Mouse (Mus musculus) Patski (cell line): ENCODE results near the gene Gm11020. TPM values are rescaled to one million over a fixed set of nuclear protein-coding genes. Genes with fewer than 3 reads are reported as not detected.

Experiments used
- ATAC-seq: fragments of 100-300 bp; one replicate; pipeline ENCODE4 v1.8.0; 2021
- CTCF ChIA-PET: fragments of 350-600 bp; sonication (Branson Sonifier 250); formaldehyde crosslinking; loops from one replicate; lab custom pipeline; 2022; ENCODE audit warnings: inconsistent platforms; lab: Charles Lee
- POLR2A ChIA-PET: fragments of 350-600 bp; sonication (Branson Sonifier 250); formaldehyde crosslinking; loops from one replicate; lab custom pipeline; 2022; ENCODE audit warnings: antibody characterized with exemption, inconsistent platforms; lab: Charles Lee
- DNase-seq: peaks from one replicate; pipeline ENCODE4 v3.0.0-alpha.2; 2011; ENCODE audit warnings: low read depth, low spot score
- H3K27me3 ChIP-seq: fragments of 371-371 bp; one replicate; pipeline ENCODE4 v1.5.1; 2021
- CTCF ChIP-seq: fragments of 100-300 bp; IDR thresholded peaks from one replicate; pipeline ENCODE4 v1.5.1; 2021
- in situ Hi-C: fragments of 300-500 bp; cut with MboI; formaldehyde crosslinking; loops from 3 replicates; pipeline ENCODE4 v1.11.1; 2018; ENCODE audit warnings: low pct_unique_long_range_greater_than_20kb, mixed read lengths
- polyA plus RNA-seq: library from polyadenylated mRNA; unstranded; gene quantifications from one replicate; pipeline ENCODE4 v1.2.3, GENCODE M21; 2021

The Gm11020 gene
- polyA plus RNA-seq, 1 experiment from 2014 or later, result not detected

- in situ Hi-C loops, result no loop called here
- TF ChIP-seq CTCF, result no peak
- DNase-seq, result no peak
- no peaks in the 10 kb centered on the region for H3K27me3 ChIP-seq
- POLR2A ChIA-PET, result no interaction called here
- CTCF ChIA-PET, result interaction anchor here (1.2 to 2.1 kb wide), 3 partner anchors 8 to 16 kb away, joined by 3 to 8 read pairs (median 5); no protein-coding TSS in a partner anchor
- no peak for ATAC-seq
Observed at GRCm38 (mm10) chr8:104359778-104360456, 38.5 kb downstream of the Gm11020 start.

- DNase-seq (no peak), ATAC-seq (no peak)
- H3K27me3 ChIP-seq, result no peaks in the 10 kb centered on the region
- no peak for TF ChIP-seq CTCF
- ChIA-PET CTCF (no interaction called here), POLR2A (no interaction called here)
- in situ Hi-C loops, result no loop called here
Observed at GRCm38 (mm10) chr8:104365695-104366094, 44.3 kb downstream of the Gm11020 start.

- ChIA-PET CTCF (interaction anchor here (0.8 to 1.9 kb wide), 8 partner anchors 9 to 75 kb away, joined by 3 to 8 read pairs (median 4); partner anchors contain the start of gene Dync1li2), POLR2A (interaction anchor here (1.1 kb wide), 1 partner anchor 21 kb away, joined by 3 read pairs; no protein-coding TSS in a partner anchor)
- ATAC-seq (no peak), DNase-seq (no peak)
- H3K27me3 ChIP-seq, result no peaks in the 10 kb centered on the region
- no peak for TF ChIP-seq CTCF
- in situ Hi-C loops, result no loop called here
Observed at GRCm38 (mm10) chr8:104367398-104367797, 46.0 kb downstream of the Gm11020 start.

GRCm38 (mm10) chr8:104369591-104369990 is 48.2 kb downstream of the Gm11020 start:
- TF ChIP-seq CTCF, result no peak
- ATAC-seq (no peak), DNase-seq (no peak)
- ChIA-PET POLR2A (no interaction called here), CTCF (interaction anchor here (1.0 to 2.3 kb wide), 4 partner anchors 8 to 26 kb away, joined by 3 to 14 read pairs (median 4); no protein-coding TSS in a partner anchor)
- in situ Hi-C loops, result no loop called here
- H3K27me3 ChIP-seq, result no peaks in the 10 kb centered on the region

GRCm38 (mm10) chr8:104370071-104370470 is 48.7 kb downstream of the Gm11020 start:
- no peaks in the 10 kb centered on the region for H3K27me3 ChIP-seq
- no peak for TF ChIP-seq CTCF
- POLR2A ChIA-PET, result no interaction called here
- in situ Hi-C loops, result no loop called here
- peak; percentile 78 for ATAC-seq
- CTCF ChIA-PET, result interaction anchor here (1.0 to 2.3 kb wide), 4 partner anchors 9 to 27 kb away, joined by 3 to 14 read pairs (median 4); no protein-coding TSS in a partner anchor
- peak; percentile 75 for DNase-seq

- H3K27me3 ChIP-seq, result no peaks in the 10 kb centered on the region
- POLR2A ChIA-PET, result no interaction called here
- no peak for DNase-seq
- no peak for ATAC-seq
- in situ Hi-C loops, result no loop called here
- TF ChIP-seq CTCF, result no peak
- CTCF ChIA-PET, result interaction anchor here (2.3 kb wide), 1 partner anchor 13 kb away, joined by 4 read pairs; no protein-coding TSS in a partner anchor
Observed at GRCm38 (mm10) chr8:104371121-104371520, 49.8 kb downstream of the Gm11020 start.

Other genes with a start within 250 kb of the Gm11020 start
- not detected for gene Cdh5, start 219.9 kb upstream of the Gm11020 start, polyA plus RNA-seq
- not detected for gene Bean1, start 151.1 kb upstream of the Gm11020 start, polyA plus RNA-seq
- 22.0 TPM for gene Tk2, start 73.0 kb upstream of the Gm11020 start, polyA plus RNA-seq
- gene Cklf, start 70.7 kb upstream of the Gm11020 start, polyA plus RNA-seq, result 22.0 TPM
- gene Cmtm2a, start 28.4 kb upstream of the Gm11020 start, polyA plus RNA-seq, result not detected
- gene Gm45711, start 11.5 kb upstream of the Gm11020 start, polyA plus RNA-seq, result not detected
- 0.14 TPM for gene Cmtm1, start 11.4 kb upstream of the Gm11020 start, polyA plus RNA-seq
- not detected for gene Cmtm2b, start 663 bp downstream of the Gm11020 start, polyA plus RNA-seq
- gene Cmtm3, start 17.8 kb downstream of the Gm11020 start, polyA plus RNA-seq, result 120 TPM
- gene Cmtm4, start 74.2 kb downstream of the Gm11020 start, polyA plus RNA-seq, result 39.8 TPM
- gene Dync1li2, start 121.5 kb downstream of the Gm11020 start, polyA plus RNA-seq, result 93.1 TPM
- gene Terb1, start 188.3 kb downstream of the Gm11020 start, polyA plus RNA-seq, result 0.46 TPM
- gene Nae1, start 213.1 kb downstream of the Gm11020 start, polyA plus RNA-seq, result 73.2 TPM
- 1.2 TPM for gene Car7, start 213.1 kb downstream of the Gm11020 start, polyA plus RNA-seq